Mouse (Mus musculus): Measurements from ENCODE around the gene Ddc.

Ddc gene

DNA sequence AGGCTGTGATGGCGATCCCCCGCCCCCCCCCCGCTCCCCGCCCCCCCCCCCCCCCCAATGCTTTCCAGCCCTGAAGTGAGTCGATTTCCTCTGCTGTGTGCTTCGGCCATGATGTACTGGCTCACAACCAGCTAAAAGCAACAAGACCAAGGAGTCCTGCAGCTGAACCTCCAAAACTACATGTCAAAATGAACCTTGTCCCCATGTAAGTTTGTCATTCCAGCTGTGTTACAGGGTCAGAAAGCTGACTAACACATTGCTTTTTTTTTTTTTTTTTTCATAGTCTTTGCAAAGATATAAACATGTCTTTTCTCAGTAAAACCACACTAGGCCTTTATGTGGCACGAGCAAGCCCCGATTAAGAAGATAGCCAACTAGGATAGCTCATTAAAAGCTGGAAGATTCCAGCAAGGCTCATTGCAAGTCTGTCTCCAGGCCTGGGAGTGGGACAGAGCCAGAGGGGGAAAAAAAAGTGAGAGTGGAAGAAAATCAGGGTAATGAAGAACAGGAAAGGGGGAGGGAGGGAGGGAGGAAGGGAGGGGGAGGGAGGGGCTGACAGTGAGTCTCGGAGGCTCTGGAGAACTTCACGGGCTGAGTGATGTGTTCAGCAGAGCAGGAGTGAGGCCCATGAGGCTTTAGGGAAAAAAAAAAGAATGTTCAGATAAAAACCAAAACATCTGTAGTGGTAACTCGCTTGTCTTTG, 19.5 kb downstream of the Ddc start:
- DNase-seq (ENCODE audit: low read depth, low spot score) = no peak

DNA sequence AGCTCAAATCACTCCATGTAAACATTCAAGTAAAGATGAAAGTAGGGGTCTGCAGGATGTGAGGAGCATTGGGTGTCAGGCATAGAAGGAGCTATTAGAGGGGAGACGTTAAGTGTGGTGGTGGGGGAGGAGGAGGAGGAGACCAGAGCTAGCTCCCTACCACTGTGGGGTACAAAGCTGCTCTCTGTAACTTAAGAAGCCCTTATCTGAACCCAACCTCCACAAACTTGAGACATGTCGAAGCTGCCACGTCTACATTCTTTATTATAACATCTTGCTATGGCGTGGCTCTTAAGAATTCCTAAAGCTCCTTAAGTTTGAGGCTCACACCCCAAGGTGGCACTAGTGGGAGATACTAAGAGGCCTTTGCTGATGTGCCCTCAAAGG, 20.1 kb downstream of the Ddc start:
- no peak for DNase-seq (ENCODE audit: low read depth, low spot score)

DNA sequence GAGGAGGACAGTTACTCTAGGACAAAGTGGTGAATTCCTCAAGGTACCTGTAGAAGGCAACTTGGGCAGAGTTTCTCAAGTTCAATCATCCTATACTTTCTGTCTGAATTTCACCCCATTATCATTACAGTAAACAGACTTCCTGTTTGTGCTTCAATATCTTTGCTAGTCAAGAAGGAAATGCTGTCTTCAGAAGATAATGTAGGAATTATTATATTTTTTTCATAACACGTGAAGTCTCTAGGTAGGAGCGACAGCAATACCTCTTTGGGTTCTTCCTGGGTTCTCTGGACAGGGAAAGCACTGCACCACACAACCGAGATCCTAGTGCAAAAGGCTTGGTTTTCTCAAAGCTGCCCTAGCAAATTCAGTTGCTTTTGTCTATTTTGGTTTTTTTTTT, 21.6 kb downstream of the Ddc start:
- DNase-seq (ENCODE audit: low read depth, low spot score) = no peak

DNA sequence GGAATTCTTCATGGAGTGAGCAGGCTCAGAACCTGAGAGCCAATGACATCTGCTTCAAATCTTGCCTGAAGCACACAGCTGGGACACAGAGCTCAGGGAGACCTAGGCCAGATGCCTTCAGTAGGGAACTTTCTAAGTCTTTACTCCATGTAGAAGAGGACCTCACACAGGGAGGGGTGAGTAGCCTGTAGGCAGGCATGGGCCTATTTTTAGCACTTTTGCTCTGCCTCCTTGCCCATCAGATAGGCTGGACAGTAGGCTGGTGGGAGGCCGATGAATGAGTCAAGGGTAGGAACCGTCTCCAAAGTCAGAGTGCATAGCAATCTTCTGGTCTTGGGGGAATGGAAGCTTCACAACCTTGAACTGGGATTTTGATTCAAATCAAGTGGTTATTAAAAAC, 22.7 kb downstream of the Ddc start:
- DNase-seq (ENCODE audit: low read depth, low spot score) = no peak

- no peak for DNase-seq (ENCODE audit: low read depth, low spot score)
Measured at GRCm38 (mm10) chr11:11873023-11873908, 24.7 kb downstream of the Ddc start.

- DNase-seq (ENCODE audit: low read depth, low spot score) = no peak
Measured at GRCm38 (mm10) chr11:11872140-11872795, 25.7 kb downstream of the Ddc start.

DNA sequence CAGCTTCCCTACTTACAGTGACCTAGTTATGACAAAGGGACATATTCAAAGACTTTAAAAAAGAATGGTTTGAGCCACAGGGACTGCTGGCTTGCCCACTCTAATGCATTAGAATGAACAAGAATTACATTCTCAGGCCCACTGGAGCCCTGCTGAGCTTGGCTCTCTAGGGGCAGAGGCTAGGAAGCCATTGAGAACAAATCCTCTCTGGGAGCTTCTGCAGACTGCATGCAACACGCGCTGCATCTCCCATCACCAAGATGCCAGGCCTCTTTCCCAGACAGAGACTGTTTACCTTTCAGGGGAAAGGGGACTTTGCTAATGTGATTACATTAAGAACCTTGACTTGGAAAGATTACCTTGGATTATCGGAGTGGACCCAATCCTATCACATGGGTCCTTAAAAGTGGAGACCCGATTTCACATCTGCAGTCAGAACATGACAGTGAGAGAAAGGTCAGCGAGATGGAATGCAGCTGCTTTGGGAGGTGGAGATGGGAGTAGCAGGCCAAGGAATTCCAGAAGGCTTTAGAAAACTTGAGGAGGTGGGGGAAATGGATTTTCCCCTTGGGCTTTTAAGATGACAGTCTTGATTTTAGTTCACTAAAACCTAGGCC, 26.6 kb downstream of the Ddc start:
- DNase-seq (ENCODE audit: low read depth, low spot score) = no peak

DNA sequence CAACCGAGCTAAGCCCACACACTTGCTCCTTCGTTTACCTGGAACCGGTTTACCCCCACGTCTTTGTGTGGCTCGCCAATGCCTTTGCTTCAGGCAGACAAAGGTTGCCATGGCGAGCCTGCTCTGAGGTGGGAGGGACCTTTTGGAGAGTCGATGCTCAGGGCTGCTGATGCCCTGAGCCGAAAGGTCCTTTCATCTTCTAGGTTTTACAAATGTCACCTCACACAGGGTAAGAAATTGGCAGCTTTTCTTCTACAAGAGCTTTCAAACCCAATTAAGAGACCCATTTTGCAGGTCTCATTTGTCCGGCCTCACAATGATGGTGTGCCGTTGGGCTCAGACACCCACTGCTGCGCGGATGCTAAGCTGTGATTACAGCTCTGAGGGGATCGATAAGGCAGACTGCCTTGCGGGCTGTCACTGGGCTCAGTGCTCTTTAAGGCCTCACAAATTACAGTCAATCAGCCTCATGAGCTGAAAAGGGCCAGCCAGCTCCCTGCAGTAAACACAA, 29.9 kb downstream of the Ddc start:
- no peak for DNase-seq (ENCODE audit: low read depth, low spot score)

GRCm38 (mm10) chr11:11866696-11867095, 31.2 kb downstream of the Ddc start:
- no peak for DNase-seq (ENCODE audit: low read depth, low spot score)

GRCm38 (mm10) chr11:11865128-11865527, 32.8 kb downstream of the Ddc start:
- no peak for DNase-seq (ENCODE audit: low read depth, low spot score)

DNA sequence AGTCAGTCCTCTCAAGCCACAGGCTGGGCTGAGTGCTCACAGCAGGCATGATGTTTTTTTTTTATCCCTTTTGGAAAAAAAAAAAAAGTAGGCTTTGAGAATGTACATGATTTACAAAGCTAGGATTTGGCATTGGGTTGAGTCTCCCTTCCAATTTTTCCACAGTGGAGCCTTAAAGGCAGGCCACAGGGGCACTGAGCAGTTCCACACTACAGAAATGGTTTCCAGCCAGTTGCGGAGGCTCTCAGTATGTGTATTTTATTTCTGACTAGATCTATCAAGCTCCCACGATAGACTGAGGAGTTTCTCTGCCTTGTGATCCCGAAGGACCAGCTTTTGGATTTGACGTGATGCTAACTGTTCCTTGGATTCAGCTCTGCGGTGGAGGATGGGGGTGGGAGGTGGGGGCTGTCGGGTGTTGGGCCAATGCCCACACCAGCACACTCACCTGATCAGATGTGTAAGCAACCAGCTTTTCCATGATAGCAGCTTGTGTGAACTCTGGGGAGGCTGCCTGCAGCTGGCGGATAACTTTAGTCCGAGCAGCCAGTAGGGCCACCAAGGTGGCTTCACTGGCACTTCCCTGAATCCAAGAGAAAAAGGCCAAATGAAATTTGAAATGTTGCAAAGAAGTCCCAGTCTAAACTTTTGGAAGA, 33.4 kb downstream of the Ddc start:
- DNase-seq (ENCODE audit: low read depth, low spot score) = no peak

DNA sequence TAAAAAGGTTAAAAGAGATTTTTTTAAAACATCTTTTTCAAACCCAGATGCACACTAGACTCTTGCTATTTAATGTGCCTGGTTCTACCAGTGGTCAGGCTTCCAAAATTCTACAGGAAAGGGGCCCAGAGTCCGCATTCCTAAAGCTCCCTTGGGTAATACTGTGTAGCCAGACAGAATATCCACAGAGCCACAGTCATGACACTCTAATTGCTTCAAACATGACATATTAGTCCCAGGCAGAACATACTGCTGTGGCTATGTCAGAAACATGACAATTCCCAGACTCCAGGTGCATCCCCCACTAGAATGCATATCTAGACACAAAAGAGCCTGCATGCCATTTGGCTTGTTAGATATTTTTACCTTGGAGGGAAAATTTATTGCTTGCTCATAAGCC, 35.4 kb downstream of the Ddc start:
- no peak for DNase-seq (ENCODE audit: low read depth, low spot score)

DNA sequence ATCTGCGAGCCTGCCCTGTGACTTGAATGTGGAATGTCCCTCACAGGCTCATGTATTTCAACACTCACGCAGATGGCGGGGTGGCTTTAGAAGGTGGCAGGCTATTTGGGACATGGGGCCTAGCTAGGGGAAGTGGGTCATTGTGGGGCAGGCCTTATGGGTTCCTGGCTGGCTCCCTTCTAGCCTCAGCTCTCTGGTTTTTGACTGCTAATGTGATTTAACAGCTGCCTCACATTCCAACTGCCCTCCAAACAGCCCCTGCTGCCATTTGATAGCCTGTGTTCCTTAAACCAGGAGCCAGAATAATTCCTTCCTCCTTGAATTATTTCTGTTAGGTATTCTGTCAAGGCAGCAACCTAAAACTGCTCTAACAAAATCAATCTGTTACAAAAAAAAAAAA, 41.0 kb downstream of the Ddc start:
- no peak for DNase-seq (ENCODE audit: low read depth, low spot score)

GRCm38 (mm10) chr11:11855685-11856131, 42.2 kb downstream of the Ddc start:
- DNase-seq (ENCODE audit: low read depth, low spot score) = no peak

DNA sequence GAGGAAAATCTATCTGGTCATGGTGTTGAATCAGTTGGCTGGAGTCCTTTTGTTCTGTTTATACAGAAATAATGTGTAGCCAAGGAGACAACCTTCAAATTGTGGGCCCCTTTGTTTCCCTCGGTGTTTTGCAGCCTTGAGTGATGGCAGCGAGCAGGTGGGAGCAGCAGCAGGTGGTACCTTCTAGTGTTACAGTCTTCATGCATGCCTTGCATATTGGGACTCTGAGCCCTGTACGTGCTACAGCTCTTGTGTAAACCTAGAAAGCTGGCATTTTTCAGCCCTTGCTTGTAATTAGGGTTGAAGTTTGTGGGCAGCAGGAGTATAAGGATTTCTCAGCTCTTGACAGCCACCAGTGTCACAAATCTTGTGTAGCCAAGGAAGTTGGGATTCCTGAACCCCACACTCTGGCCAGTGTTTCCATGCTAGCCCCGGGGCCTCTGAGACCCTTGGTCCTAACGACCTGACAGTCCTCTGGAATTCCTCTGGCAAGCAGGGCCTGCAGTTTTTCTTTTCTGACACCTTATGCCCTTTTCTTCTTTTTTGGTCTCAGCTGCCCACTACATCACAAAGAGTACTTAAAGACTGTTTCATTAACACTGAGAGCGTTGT, 42.8 kb downstream of the Ddc start:
- no peak for DNase-seq (ENCODE audit: low read depth, low spot score)

GRCm38 (mm10) chr11:11853731-11854461, 44.0 kb downstream of the Ddc start:
- DNase-seq (ENCODE audit: low read depth, low spot score) = no peak

- DNase-seq (ENCODE audit: low read depth, low spot score) = no peak
Measured at GRCm38 (mm10) chr11:11851957-11852505, 45.9 kb downstream of the Ddc start.

DNA sequence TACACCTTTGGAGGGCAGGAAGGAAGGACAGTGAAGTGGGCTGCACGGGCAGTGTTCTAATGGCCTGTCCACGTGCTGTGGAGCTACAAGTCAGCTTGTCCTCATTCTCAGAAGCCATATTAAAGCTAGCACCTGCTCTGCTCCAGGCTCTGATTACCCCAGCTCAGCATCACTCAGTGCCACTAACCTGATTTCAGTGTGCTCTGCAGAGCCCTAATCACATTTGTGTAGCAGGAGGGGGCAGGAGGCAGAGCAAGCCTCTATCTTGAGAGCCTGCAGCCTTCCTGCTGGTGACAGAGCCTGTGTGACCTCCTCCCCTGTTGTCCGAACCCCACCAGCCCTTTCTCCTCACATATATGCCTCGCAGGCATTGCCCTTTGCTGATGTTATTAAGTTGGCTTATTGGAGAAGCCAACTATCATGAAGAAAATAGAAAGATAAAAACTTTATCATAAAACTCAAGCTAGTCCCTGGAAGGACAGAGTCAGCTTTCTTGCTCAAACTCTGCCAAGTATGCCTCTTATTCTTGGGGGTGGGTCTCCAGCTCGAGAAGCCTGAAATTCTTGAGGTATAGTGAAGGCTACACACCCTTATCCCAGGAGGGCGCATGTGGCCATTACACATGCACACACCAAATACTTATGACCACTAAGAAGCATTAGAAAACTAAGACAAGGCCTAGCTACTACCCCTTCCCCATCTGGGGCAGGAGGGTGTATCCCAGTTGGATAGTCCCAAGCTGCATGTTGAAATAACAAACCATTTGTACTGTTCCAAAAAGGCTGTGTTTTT, 47.3 kb downstream of the Ddc start:
- no peak for DNase-seq (ENCODE audit: low read depth, low spot score)
